Mouse (Mus musculus): Measurements from ENCODE around the gene Clec12a. TPM values are rescaled to one million over a fixed set of nuclear protein-coding genes. Genes with fewer than 3 reads are reported as not detected.

Gene Clec12a
- polyA plus RNA-seq, 1 experiment from 2014 or later: 0.36 TPM

DNA sequence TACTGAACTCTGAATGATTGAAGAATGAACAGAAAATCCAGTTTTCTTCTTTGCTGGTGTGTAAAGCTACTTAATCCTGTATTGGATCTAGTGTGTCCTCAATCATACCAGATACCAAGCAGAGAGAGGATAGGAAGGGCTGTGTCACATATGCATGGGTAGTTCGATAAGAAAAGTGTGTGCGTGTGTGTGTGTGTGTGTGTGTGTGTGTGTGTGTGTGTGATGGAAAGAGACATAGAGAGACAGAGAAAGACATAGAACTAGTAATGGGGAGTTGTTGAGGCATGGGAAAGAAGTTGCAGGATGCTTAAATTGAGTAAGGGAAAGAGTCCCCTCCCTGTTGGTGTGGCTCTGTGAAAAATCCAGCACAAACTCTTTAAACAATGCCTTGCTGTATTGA, 43.3 kb downstream of the Clec12a start, which contains the start of gene Clec12b:
Gene Clec12b (minus strand): TSS at position 101 of the 400 bp plus-strand sequence.
- H3K27me3 ChIP-seq (ENCODE audit: control insufficient read depth, insufficient read depth, low read length): no peaks in the 10 kb centered on the region
- ATAC-seq (ENCODE audit: low FRiP score): no peak
- no peaks in the 10 kb centered on the region for H3K36me3 ChIP-seq (ENCODE audit: control insufficient read depth, insufficient read depth, low read length)
- no peaks in the 10 kb centered on the region for H3K4me1 ChIP-seq (replicated peaks; ENCODE audit: control insufficient read depth, insufficient read depth, low read length)
- no peak within 1 kb of the TSS for H3K4me3 ChIP-seq (ENCODE audit: low read depth, low read length)
- 81% methylated on average over 2 of the region's 2 CpGs for WGBS
- H3K4me2 ChIP-seq (replicated peaks; ENCODE audit: low read depth, low read length): no peak within 1 kb of the TSS
- no peaks in the 10 kb centered on the region for H3K9me3 ChIP-seq (ENCODE audit: control insufficient read depth, low read length)
- no peak for DNase-seq (ENCODE audit: low spot score)
- H3K27ac ChIP-seq (ENCODE audit: low read depth, low read length): no peak within 1 kb of the TSS
- no peak within 1 kb of the TSS for H3K9ac ChIP-seq (ENCODE audit: low read depth, low read length)

- Histone ChIP-seq H3K4me1 (replicated peaks; ENCODE audit: control insufficient read depth, insufficient read depth, low read length) (no peaks in the 10 kb centered on the region), H3K9ac (ENCODE audit: low read depth, low read length) (no peak overlapping the region), H3K9me3 (ENCODE audit: control insufficient read depth, low read length) (no peaks in the 10 kb centered on the region), H3K36me3 (ENCODE audit: control insufficient read depth, insufficient read depth, low read length) (no peaks in the 10 kb centered on the region), H3K27me3 (ENCODE audit: control insufficient read depth, insufficient read depth, low read length) (no peaks in the 10 kb centered on the region), H3K27ac (ENCODE audit: low read depth, low read length) (no peak overlapping the region), H3K4me2 (replicated peaks; ENCODE audit: low read depth, low read length) (no peak overlapping the region), H3K4me3 (ENCODE audit: low read depth, low read length) (no peak overlapping the region)
- WGBS: 41% methylated on average over 2 of the region's 2 CpGs
- ATAC-seq (ENCODE audit: low FRiP score) (no peak), DNase-seq (ENCODE audit: low spot score) (no peak)
Measured at GRCm38 (mm10) chr6:129393087-129393720, 50.7 kb downstream of the Clec12a start.

- DNase-seq (ENCODE audit: low spot score): no peak
- H3K27ac ChIP-seq (ENCODE audit: low read depth, low read length): no peak overlapping the region
- H3K4me1 ChIP-seq (replicated peaks; ENCODE audit: control insufficient read depth, insufficient read depth, low read length): no peaks in the 10 kb centered on the region
- H3K4me3 ChIP-seq (ENCODE audit: low read depth, low read length): no peak overlapping the region
- no peaks in the 10 kb centered on the region for H3K27me3 ChIP-seq (ENCODE audit: control insufficient read depth, insufficient read depth, low read length)
- WGBS: 76% methylated on average over 6 of the region's 6 CpGs
- H3K4me2 ChIP-seq (replicated peaks; ENCODE audit: low read depth, low read length): no peak overlapping the region
- no peaks in the 10 kb centered on the region for H3K36me3 ChIP-seq (ENCODE audit: control insufficient read depth, insufficient read depth, low read length)
- H3K9ac ChIP-seq (ENCODE audit: low read depth, low read length): no peak overlapping the region
- no peaks in the 10 kb centered on the region for H3K9me3 ChIP-seq (ENCODE audit: control insufficient read depth, low read length)
- ATAC-seq (ENCODE audit: low FRiP score): no peak
Measured at GRCm38 (mm10) chr6:129393732-129394131, 51.2 kb downstream of the Clec12a start.

- no peaks in the 10 kb centered on the region for H3K4me1 ChIP-seq (replicated peaks; ENCODE audit: control insufficient read depth, insufficient read depth, low read length)
- WGBS: 87% methylated on average over 8 of the region's 8 CpGs
- no peak within 1 kb of the TSS for H3K4me2 ChIP-seq (replicated peaks; ENCODE audit: low read depth, low read length)
- DNase-seq (ENCODE audit: low spot score): no peak
- H3K4me3 ChIP-seq (ENCODE audit: low read depth, low read length): no peak within 1 kb of the TSS
- H3K36me3 ChIP-seq (ENCODE audit: control insufficient read depth, insufficient read depth, low read length): no peaks in the 10 kb centered on the region
- H3K27me3 ChIP-seq (ENCODE audit: control insufficient read depth, insufficient read depth, low read length): no peaks in the 10 kb centered on the region
- no peak within 1 kb of the TSS for H3K9ac ChIP-seq (ENCODE audit: low read depth, low read length)
- no peaks in the 10 kb centered on the region for H3K9me3 ChIP-seq (ENCODE audit: control insufficient read depth, low read length)
- ATAC-seq (ENCODE audit: low FRiP score): no peak
- no peak within 1 kb of the TSS for H3K27ac ChIP-seq (ENCODE audit: low read depth, low read length)
Measured at GRCm38 (mm10) chr6:129396997-129397396, 54.5 kb downstream of the Clec12a start, which contains the start of gene Clec1b. TSS of gene Clec1b (plus strand) at chr6:129397297.

DNA sequence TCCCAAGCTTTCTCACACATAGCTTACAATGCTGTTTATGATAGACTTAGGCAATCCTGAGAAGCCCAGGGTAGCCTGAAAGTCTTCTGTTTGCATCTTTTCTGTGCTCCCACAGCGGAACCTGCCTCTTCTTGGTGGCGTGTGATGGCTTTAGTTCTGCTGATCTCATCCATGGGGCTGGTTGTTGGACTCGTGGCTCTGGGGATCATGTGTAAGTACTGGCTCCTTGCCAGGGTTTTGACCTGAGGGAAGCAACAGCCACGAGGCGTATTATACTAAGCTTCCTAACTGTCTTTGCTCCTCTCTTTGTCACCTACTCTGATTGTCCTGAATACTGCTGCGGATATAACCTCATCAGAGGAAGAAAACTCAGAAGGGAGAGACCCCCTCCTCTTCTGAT, 57.5 kb downstream of the Clec12a start:
- 77% methylated on average over 6 of the region's 6 CpGs for WGBS
- Histone ChIP-seq H3K9me3 (ENCODE audit: control insufficient read depth, low read length) (no peaks in the 10 kb centered on the region), H3K4me1 (replicated peaks; ENCODE audit: control insufficient read depth, insufficient read depth, low read length) (no peaks in the 10 kb centered on the region), H3K4me3 (ENCODE audit: low read depth, low read length) (no peak overlapping the region), H3K4me2 (replicated peaks; ENCODE audit: low read depth, low read length) (no peak overlapping the region), H3K27me3 (ENCODE audit: control insufficient read depth, insufficient read depth, low read length) (no peaks in the 10 kb centered on the region), H3K36me3 (ENCODE audit: control insufficient read depth, insufficient read depth, low read length) (no peaks in the 10 kb centered on the region), H3K9ac (ENCODE audit: low read depth, low read length) (no peak overlapping the region), H3K27ac (ENCODE audit: low read depth, low read length) (no peak overlapping the region)
- DNase-seq (ENCODE audit: low spot score) (no peak), ATAC-seq (ENCODE audit: low FRiP score) (no peak)

- Histone ChIP-seq H3K27ac (ENCODE audit: low read depth, low read length) (no peak overlapping the region), H3K9me3 (ENCODE audit: control insufficient read depth, low read length) (no peaks in the 10 kb centered on the region), H3K9ac (ENCODE audit: low read depth, low read length) (no peak overlapping the region), H3K4me1 (replicated peaks; ENCODE audit: control insufficient read depth, insufficient read depth, low read length) (no peaks in the 10 kb centered on the region), H3K4me2 (replicated peaks; ENCODE audit: low read depth, low read length) (no peak overlapping the region), H3K4me3 (ENCODE audit: low read depth, low read length) (no peak overlapping the region), H3K36me3 (ENCODE audit: control insufficient read depth, insufficient read depth, low read length) (no peaks in the 10 kb centered on the region), H3K27me3 (ENCODE audit: control insufficient read depth, insufficient read depth, low read length) (no peaks in the 10 kb centered on the region)
- DNase-seq (ENCODE audit: low spot score) (no peak), ATAC-seq (ENCODE audit: low FRiP score) (no peak)
- WGBS: 95% methylated on average over 2 of the region's 2 CpGs
Measured at GRCm38 (mm10) chr6:129402404-129402803, 59.9 kb downstream of the Clec12a start.

- no peak overlapping the region for H3K4me2 ChIP-seq (replicated peaks; ENCODE audit: low read depth, low read length)
- H3K27ac ChIP-seq (ENCODE audit: low read depth, low read length): no peak overlapping the region
- no peak overlapping the region for H3K9ac ChIP-seq (ENCODE audit: low read depth, low read length)
- no peak for ATAC-seq (ENCODE audit: low FRiP score)
- no peaks in the 10 kb centered on the region for H3K36me3 ChIP-seq (ENCODE audit: control insufficient read depth, insufficient read depth, low read length)
- H3K4me1 ChIP-seq (replicated peaks; ENCODE audit: control insufficient read depth, insufficient read depth, low read length): no peaks in the 10 kb centered on the region
- DNase-seq (ENCODE audit: low spot score): no peak
- WGBS: 89% methylated on average over 6 of the region's 6 CpGs
- no peaks in the 10 kb centered on the region for H3K9me3 ChIP-seq (ENCODE audit: control insufficient read depth, low read length)
- no peaks in the 10 kb centered on the region for H3K27me3 ChIP-seq (ENCODE audit: control insufficient read depth, insufficient read depth, low read length)
- H3K4me3 ChIP-seq (ENCODE audit: low read depth, low read length): no peak overlapping the region
Measured at GRCm38 (mm10) chr6:129403391-129403790, 60.9 kb downstream of the Clec12a start.

- no peak for ATAC-seq (ENCODE audit: low FRiP score)
Measured at GRCm38 (mm10) chr6:129405999-129406398, 63.5 kb downstream of the Clec12a start.

GRCm38 (mm10) chr6:129407324-129407723, 64.8 kb downstream of the Clec12a start:
- H3K4me3 ChIP-seq (ENCODE audit: low read depth, low read length): no peak overlapping the region
- no peaks in the 10 kb centered on the region for H3K36me3 ChIP-seq (ENCODE audit: control insufficient read depth, insufficient read depth, low read length)
- ATAC-seq (ENCODE audit: low FRiP score) (no peak), DNase-seq (ENCODE audit: low spot score) (no peak)
- H3K27ac ChIP-seq (ENCODE audit: low read depth, low read length): no peak overlapping the region
- WGBS: 60% methylated on average over 2 of the region's 2 CpGs
- H3K9me3 ChIP-seq (ENCODE audit: control insufficient read depth, low read length): no peaks in the 10 kb centered on the region
- H3K9ac ChIP-seq (ENCODE audit: low read depth, low read length): no peak overlapping the region
- no peaks in the 10 kb centered on the region for H3K27me3 ChIP-seq (ENCODE audit: control insufficient read depth, insufficient read depth, low read length)
- no peak overlapping the region for H3K4me2 ChIP-seq (replicated peaks; ENCODE audit: low read depth, low read length)
- no peaks in the 10 kb centered on the region for H3K4me1 ChIP-seq (replicated peaks; ENCODE audit: control insufficient read depth, insufficient read depth, low read length)

More at GRCm38 (mm10) chr6:129405999-129406398, 63.5 kb downstream of the Clec12a start:
- H3K4me2 ChIP-seq (replicated peaks; ENCODE audit: low read depth, low read length): no peak overlapping the region
- DNase-seq (ENCODE audit: low spot score): no peak
- H3K27me3 ChIP-seq (ENCODE audit: control insufficient read depth, insufficient read depth, low read length): no peaks in the 10 kb centered on the region
- H3K36me3 ChIP-seq (ENCODE audit: control insufficient read depth, insufficient read depth, low read length): no peaks in the 10 kb centered on the region
- H3K9me3 ChIP-seq (ENCODE audit: control insufficient read depth, low read length): no peaks in the 10 kb centered on the region
- H3K27ac ChIP-seq (ENCODE audit: low read depth, low read length): no peak overlapping the region
- H3K4me3 ChIP-seq (ENCODE audit: low read depth, low read length): no peak overlapping the region
- no peak overlapping the region for H3K9ac ChIP-seq (ENCODE audit: low read depth, low read length)
- H3K4me1 ChIP-seq (replicated peaks; ENCODE audit: control insufficient read depth, insufficient read depth, low read length): no peaks in the 10 kb centered on the region

Data from hindbrain, embryonic 11.5 days (tissue).